Comparison of ENCODE assay signal across 10 mouse cellular contexts in genomic region chr14:54772333-54772856, GRCm38 (mm10). TPM values are rescaled to one million over a fixed set of nuclear protein-coding genes. Genes with fewer than 3 reads are reported as not detected.
A peak's percentile ranks its signal among the peaks of the same experiment; 100 is the strongest.
DNase-seq lines count a peak whose midpoint lies in the region; ATAC-seq and TF ChIP-seq lines count a peak whose summit lies in the region.
"Had no signal": no experiment of that assay in that cellular context is flagged by ENCODE, and none has a peak within 500 bp of the region (broad histone marks: within the 10 kb centered on the region; RNA-seq: fewer than 3 reads in every experiment).

No protein-coding gene starts in this region.

- peak overlapping the region; percentile 65 for H3K27ac ChIP-seq in gastrocnemius, adult 2 months
- H3K27ac ChIP-seq: liver, embryonic 15.5 days had no signal

- no peak for TF ChIP-seq POLR2A in brain, embryonic 14.5 days (IDR thresholded peaks at IDR 0.05; ENCODE audit: borderline replicate concordance, extremely low read depth, insufficient read depth, insufficient read length, poor library complexity, severe bottlenecking)

- peak overlapping the region; percentile 30 for H3K4me3 ChIP-seq in gastrocnemius, adult 2 months
- H3K4me3 ChIP-seq: liver, embryonic 15.5 days; myocyte had no signal

- no peak for TF ChIP-seq CTCF in gastrocnemius, adult 2 months (IDR thresholded peaks at IDR 0.05)
- TF ChIP-seq CTCF in brain, embryonic 14.5 days (IDR thresholded peaks at IDR 0.05; ENCODE audit: borderline replicate concordance, extremely low read depth, insufficient read depth, insufficient read length) = no peak

- peak; percentile 53 for DNase-seq in gastrocnemius, adult 2 months
- no peak for DNase-seq in gastrocnemius, postnatal 14 days
- peak; percentile 70 for DNase-seq in brain, embryonic 14.5 days (ENCODE audit: low read depth)
- peak; percentile 56 to 67 for DNase-seq in frontal cortex, postnatal 10 days (ENCODE audit: low spot score in 2 of 2)
- peak; percentile 80 to 84 for DNase-seq in left cerebral cortex, postnatal 25 days (ENCODE audit: low spot score in 2 of 2)
- DNase-seq in kidney, adult 9 months = no peak

- ATAC-seq in CD4-positive, CD25-positive, alpha-beta regulatory T cell, adult 4 months = no peak
- ATAC-seq in megakaryocyte progenitor cell, adult 5-6 weeks (replicated peaks; ENCODE audit: poor library complexity) = no peak

- intact Hi-C loops in gastrocnemius, adult 2 months (cut with DNase I) = no loop called here
- intact Hi-C loops in gastrocnemius, postnatal 14 days (cut with DNase I; ENCODE audit: low total_unique reads) = no loop called here
- intact Hi-C loops in left cerebral cortex, postnatal 25 days (cut with DNase I) = no loop called here

RNA-seq across cellular contexts. Expression of gene Slc7a8, which starts 9.4 kb away (rescaled TPM):
- total RNA-seq in gastrocnemius, adult 2 months (2021) = 10 to 100 TPM; 21.4 to 23.6 TPM
- total RNA-seq in gastrocnemius, postnatal 14 days (2021) = 10 to 100 TPM in 1 of 2 experiments, 1 to 10 TPM in 1; 7.5 to 18.5 TPM
- polyA plus RNA-seq in brain, embryonic 14.5 days (2012; rRNA removed) = 8.9 and 14.6 TPM in 2 replicates
- total RNA-seq in left cerebral cortex, postnatal 25 days (2021) = 10 to 100 TPM; 53.9 to 60.2 TPM
- polyA plus RNA-seq in CD4-positive, CD25-positive, alpha-beta regulatory T cell, adult 4 months (2017; shearing (Covaris generic)) = under 1 TPM in 1 of 2 experiments, not detected in 1; 0.14 TPM
- total RNA-seq in megakaryocyte progenitor cell, adult 5-6 weeks (2015) = 4.7 and 7.7 TPM in 2 replicates
- 1.4 and 2.0 TPM in 2 replicates for total RNA-seq in megakaryocyte progenitor cell, adult 5-6 weeks (2017)
- polyA plus RNA-seq: myocyte had no signal

RNA-seq across cellular contexts. Expression of gene Rnf212b, which starts 41.5 kb away (rescaled TPM):
- 1 to 10 TPM; 1.0 to 5.0 TPM for total RNA-seq in gastrocnemius, adult 2 months (2021)
- under 1 TPM in 1 of 2 experiments, not detected in 1; 0.29 TPM for total RNA-seq in gastrocnemius, postnatal 14 days (2021)
- 0.06 TPM in 1 of 2 replicates, not detected in the other for polyA plus RNA-seq in brain, embryonic 14.5 days (2012; rRNA removed)
- not detected for total RNA-seq in left cerebral cortex, postnatal 25 days (2021)
- not detected for polyA plus RNA-seq in CD4-positive, CD25-positive, alpha-beta regulatory T cell, adult 4 months (2017; shearing (Covaris generic))
- not detected in 2 replicates for total RNA-seq in megakaryocyte progenitor cell, adult 5-6 weeks (2015)
- total RNA-seq in megakaryocyte progenitor cell, adult 5-6 weeks (2017) = not detected in 2 replicates
- polyA plus RNA-seq: liver, embryonic 15.5 days; myocyte had no signal

Comparison
In these comparisons a context has a peak if more than half of its experiments do, and no peak if none do; other contexts are left out.
1. DNase-seq: peak in gastrocnemius, adult 2 months (single experiment), brain, embryonic 14.5 days (single experiment), frontal cortex, postnatal 10 days (2 of 2) and left cerebral cortex, postnatal 25 days (2 of 2); none in gastrocnemius, postnatal 14 days (single experiment) and kidney, adult 9 months (single experiment).